Mouse (Mus musculus) frontal cortex, postnatal 10 days (tissue): ENCODE measurements around the gene Bckdha.
A peak's percentile ranks its signal among the peaks of the same experiment; 100 is the strongest.

ENCODE experiments used
- DNase-seq, 2 experiments: peaks; one replicate each; pipeline ENCODE4 v3.0.0; 2022; ENCODE audit warnings: low spot score in 2 of 2, mixed read lengths in 1 of 2

Bckdha gene

GRCm38 (mm10) chr7:25645074-25645473 lies 13.7 kb downstream of the Bckdha start:
- no peak for DNase-seq

- no peak for DNase-seq
Measured at GRCm38 (mm10) chr7:25644631-25645030, 14.2 kb downstream of the Bckdha start.

- DNase-seq = no peak
Measured at GRCm38 (mm10) chr7:25644136-25644535, 14.6 kb downstream of the Bckdha start.

GRCm38 (mm10) chr7:25639754-25640153 lies 19.0 kb downstream of the Bckdha start:
- DNase-seq = no peak

- no peak for DNase-seq
Measured at GRCm38 (mm10) chr7:25637099-25637498, 21.7 kb downstream of the Bckdha start.

- DNase-seq = no peak
Measured at GRCm38 (mm10) chr7:25636373-25636772, 22.4 kb downstream of the Bckdha start.

- no peak for DNase-seq
Measured at GRCm38 (mm10) chr7:25632679-25633078, 26.1 kb downstream of the Bckdha start.

- DNase-seq = no peak
Measured at GRCm38 (mm10) chr7:25628323-25628620, 30.5 kb downstream of the Bckdha start.

- DNase-seq = no peak
Measured at GRCm38 (mm10) chr7:25627431-25628322, 31.1 kb downstream of the Bckdha start.

GRCm38 (mm10) chr7:25626509-25627430 lies 32.0 kb downstream of the Bckdha start, which contains the start of gene B3gnt8:
Gene B3gnt8, plus strand, starts transcription at chr7:25626654.
- no peak for DNase-seq

GRCm38 (mm10) chr7:25625594-25626250 lies 33.1 kb downstream of the Bckdha start:
- DNase-seq = no peak

GRCm38 (mm10) chr7:25624851-25625250 lies 33.9 kb downstream of the Bckdha start:
- DNase-seq = no peak

- no peak for DNase-seq
Measured at GRCm38 (mm10) chr7:25623857-25624370, 34.9 kb downstream of the Bckdha start.

GRCm38 (mm10) chr7:25620751-25621150 lies 38.0 kb downstream of the Bckdha start:
- DNase-seq = peak in 1 of 2 experiments; percentile 3

- no peak for DNase-seq
Measured at GRCm38 (mm10) chr7:25620101-25620500, 38.7 kb downstream of the Bckdha start.

- no peak for DNase-seq
Measured at GRCm38 (mm10) chr7:25619722-25619991, 39.1 kb downstream of the Bckdha start.

- DNase-seq = peak; percentile 91 to 92
Measured at GRCm38 (mm10) chr7:25618865-25619721, 39.7 kb downstream of the Bckdha start, which contains the start of gene Dmac2. Gene Dmac2, plus strand, starts transcription at chr7:25619414.

- no peak for DNase-seq
Measured at GRCm38 (mm10) chr7:25617376-25618160, 41.2 kb downstream of the Bckdha start.

GRCm38 (mm10) chr7:25615706-25616011 lies 43.1 kb downstream of the Bckdha start, which contains the start of gene Erich4:
Gene Erich4, minus strand, starts transcription at chr7:25615892.
- DNase-seq = peak in 1 of 2 experiments; percentile 3
